Mouse (Mus musculus) embryonic facial prominence, embryonic 10.5 days (tissue): ENCODE measurements around the gene C1qb. TPM values are rescaled to one million over a fixed set of nuclear protein-coding genes. Genes with fewer than 3 reads are reported as not detected.

ENCODE experiments used
- DNase-seq: peaks from one replicate; pipeline ENCODE4 v3.0.0-alpha.2; 2017; ENCODE audit warnings: low spot score
- H3K27ac ChIP-seq: fragments of 300-500 bp; sonication (generic); replicated peaks from 2 replicates; pipeline ENCODE4 v1.5.1; 2016; ENCODE audit warnings: mild to moderate bottlenecking
- H3K27me3 ChIP-seq: fragments of 300-500 bp; sonication (generic); replicated peaks from 2 replicates; pipeline ENCODE4 v1.6.1; 2016; ENCODE audit warnings: low read depth, mild to moderate bottlenecking; ENCODE audit not compliant: poor library complexity, severe bottlenecking
- H3K36me3 ChIP-seq: fragments of 300-500 bp; sonication (generic); replicated peaks from 2 replicates; pipeline ENCODE4 v1.6.1; 2016; ENCODE audit warnings: mild to moderate bottlenecking, moderate library complexity
- H3K4me1 ChIP-seq: fragments of 300-500 bp; sonication (generic); 2 replicates; pipeline ENCODE4 v1.6.1; 2016
- H3K4me3 ChIP-seq: fragments of 300-500 bp; sonication (generic); 2 replicates; pipeline ENCODE4 v1.5.1; 2016; ENCODE audit warnings: mild to moderate bottlenecking, moderate library complexity
- H3K9me3 ChIP-seq: fragments of 300-500 bp; sonication (generic); 2 replicates; pipeline ENCODE4 v1.6.1; 2016; ENCODE audit warnings: mild to moderate bottlenecking
- WGBS: fragments of 180-500 bp; shearing (Covaris S2); methylation state at CpG from one replicate; pipeline ENCODE4 v1.1.7; 2016; 5-methylcytosine and 5-hydroxymethylcytosine counted together
- polyA plus RNA-seq: library from polyadenylated mRNA; unstranded; fragments of >200 nt; fragmentation: Nextera tagmentation; extraction: Ambion mirVana; gene quantifications from 2 replicates; pipeline ENCODE4 v1.2.1, GENCODE M21; 2016

C1qb gene
- polyA plus RNA-seq, 1 experiment from 2014 or later: 20.1 TPM

GRCm38 (mm10) chr4:136862411-136862810 lies 23.6 kb downstream of the C1qb start:
- no peak for DNase-seq
- Histone ChIP-seq H3K4me1 (peaks cover 63% of the 10 kb centered on the region), H3K4me3 (no peak overlapping the region), H3K9me3 (no peaks in the 10 kb centered on the region), H3K36me3 (no peaks in the 10 kb centered on the region), H3K27ac (peak overlapping the region; percentile 84), H3K27me3 (peaks cover 28% of the 10 kb centered on the region)
- 71% methylated on average over 2 of the region's 2 CpGs for WGBS

DNA sequence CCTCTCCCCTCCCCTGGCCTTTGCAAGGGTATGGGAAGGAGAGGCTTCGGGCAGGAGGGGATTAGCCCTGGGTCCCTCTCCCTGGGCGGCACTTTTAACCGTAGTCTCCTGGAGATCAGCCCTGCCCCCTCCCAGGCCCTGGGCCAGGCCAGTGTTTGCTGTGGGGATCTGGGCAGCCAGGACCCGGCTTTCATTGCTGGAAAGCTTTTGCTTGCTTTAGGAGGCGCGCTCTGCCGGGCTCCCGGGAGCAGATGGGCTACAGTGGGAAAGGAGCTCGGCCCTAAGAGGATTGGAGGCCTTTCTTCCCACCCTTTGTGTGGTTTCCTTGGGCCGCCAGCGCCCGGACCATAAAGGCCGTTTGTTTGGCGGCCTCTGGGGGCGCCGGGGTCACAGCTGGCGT lies 24.2 kb downstream of the C1qb start:
- peak overlapping the region; percentile 84 for H3K27ac ChIP-seq
- WGBS: 4% methylated on average over 17 of the region's 17 CpGs

DNA sequence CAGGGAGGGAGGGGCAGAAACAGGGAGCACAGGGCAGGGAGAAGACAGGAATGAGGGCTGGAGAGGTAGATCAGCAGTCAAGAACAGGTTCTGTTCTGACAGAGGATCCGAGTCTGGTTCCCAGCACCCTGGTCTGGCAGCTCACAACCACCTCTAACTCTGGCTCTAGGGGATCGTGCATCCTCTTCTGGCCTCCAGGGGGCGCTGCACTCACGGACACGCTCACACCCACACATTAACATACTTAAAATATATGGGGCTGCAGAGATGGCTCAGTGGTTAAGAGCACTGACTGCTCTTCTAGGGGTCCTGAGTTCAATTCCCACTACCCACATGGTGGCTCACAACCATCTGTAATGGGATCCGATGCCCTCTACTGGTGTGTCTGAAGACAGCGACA lies 26.0 kb downstream of the C1qb start:
- H3K4me1 ChIP-seq: peaks cover 64% of the 10 kb centered on the region
- 80% methylated on average over 7 of the region's 7 CpGs for WGBS
- H3K27me3 ChIP-seq: peaks cover 24% of the 10 kb centered on the region
- H3K36me3 ChIP-seq: no peaks in the 10 kb centered on the region
- H3K27ac ChIP-seq: no peak overlapping the region
- no peak for DNase-seq
- H3K9me3 ChIP-seq: no peaks in the 10 kb centered on the region
- no peak overlapping the region for H3K4me3 ChIP-seq

More for the DNA sequence above, 24.2 kb downstream of the C1qb start:
- H3K9me3 ChIP-seq: no peaks in the 10 kb centered on the region
- H3K36me3 ChIP-seq: no peaks in the 10 kb centered on the region
- peak overlapping the region; percentile 23; the same call in 1 of the 2 replicates for H3K4me3 ChIP-seq
- DNase-seq: peak; percentile 47
- peaks cover 65% of the 10 kb centered on the region for H3K4me1 ChIP-seq
- peaks cover 28% of the 10 kb centered on the region for H3K27me3 ChIP-seq

GRCm38 (mm10) chr4:136855081-136855480 lies 30.9 kb downstream of the C1qb start:
- no peak overlapping the region for H3K27ac ChIP-seq
- peaks cover 23% of the 10 kb centered on the region for H3K4me1 ChIP-seq
- WGBS: 34% methylated on average over 6 of the region's 6 CpGs
- DNase-seq: peak; percentile 63
- H3K4me3 ChIP-seq: no peak overlapping the region
- H3K36me3 ChIP-seq: no peaks in the 10 kb centered on the region
- H3K9me3 ChIP-seq: no peaks in the 10 kb centered on the region
- no peaks in the 10 kb centered on the region; the same call in 1 of the 2 replicates for H3K27me3 ChIP-seq

- Histone ChIP-seq H3K4me3 (no peak overlapping the region), H3K4me1 (peaks cover 17% of the 10 kb centered on the region), H3K27ac (no peak overlapping the region), H3K27me3 (no peaks in the 10 kb centered on the region; the same call in 1 of the 2 replicates), H3K36me3 (no peaks in the 10 kb centered on the region), H3K9me3 (no peaks in the 10 kb centered on the region)
- DNase-seq: no peak
- WGBS: 85% methylated on average over 12 of the region's 12 CpGs
These were observed 33.0 kb downstream of the C1qb start for GRCm38 (mm10) chr4:136852989-136853388.

DNA sequence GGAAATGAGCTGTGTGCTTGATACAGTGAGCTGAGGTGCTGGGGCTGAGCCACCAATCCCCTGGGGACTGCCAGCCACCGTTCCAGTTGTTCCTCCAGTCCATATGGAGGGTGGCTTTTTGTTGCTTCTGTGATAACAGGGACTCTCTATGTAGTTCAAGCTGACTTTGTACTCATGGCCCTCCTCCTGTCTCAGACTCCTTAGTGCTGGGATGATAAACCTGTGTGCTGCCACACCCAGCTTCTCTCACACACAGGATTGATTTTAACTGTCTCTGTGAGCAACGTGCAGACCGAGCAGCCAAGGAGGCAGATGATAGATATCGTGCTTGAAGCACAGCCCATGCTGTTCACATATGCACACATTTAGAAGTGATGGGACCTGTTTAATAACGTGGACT lies 33.9 kb downstream of the C1qb start:
- Histone ChIP-seq H3K27ac (no peak overlapping the region), H3K27me3 (no peaks in the 10 kb centered on the region; the same call in 1 of the 2 replicates), H3K4me1 (peaks cover 19% of the 10 kb centered on the region), H3K9me3 (no peaks in the 10 kb centered on the region), H3K36me3 (no peaks in the 10 kb centered on the region), H3K4me3 (no peak overlapping the region)
- DNase-seq: no peak
- 76% methylated on average over 5 of the region's 5 CpGs for WGBS

DNA sequence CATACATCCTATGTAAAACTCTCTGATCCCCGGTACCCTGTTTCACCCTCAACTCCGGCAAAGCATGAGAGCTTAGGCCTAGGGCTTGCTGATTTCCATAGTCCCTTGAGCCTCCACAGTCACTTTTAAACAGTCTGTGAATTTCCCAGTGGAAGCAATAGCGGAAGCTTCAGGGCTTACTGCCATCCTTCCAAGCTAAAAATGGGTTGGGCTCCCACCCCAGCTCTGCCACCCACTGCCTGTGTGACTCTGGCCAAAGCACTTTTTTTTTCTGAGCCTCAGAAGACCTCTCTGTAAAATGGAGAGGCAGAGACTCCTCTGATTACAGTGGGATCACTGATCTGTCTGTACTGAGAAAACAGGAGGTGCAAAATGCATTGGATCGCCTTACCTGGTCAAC lies 37.4 kb downstream of the C1qb start:
- Histone ChIP-seq H3K4me3 (no peak overlapping the region), H3K27ac (no peak overlapping the region), H3K9me3 (no peaks in the 10 kb centered on the region), H3K27me3 (no peaks in the 10 kb centered on the region; the same call in none of the 2 replicates), H3K36me3 (no peaks in the 10 kb centered on the region), H3K4me1 (peaks cover 5% of the 10 kb centered on the region; the same call in 1 of the 2 replicates)
- WGBS: 72% methylated on average over 4 of the region's 4 CpGs
- DNase-seq: no peak

GRCm38 (mm10) chr4:136847166-136847565 lies 38.8 kb downstream of the C1qb start:
- DNase-seq: no peak
- no peaks in the 10 kb centered on the region for H3K36me3 ChIP-seq
- no peaks in the 10 kb centered on the region; the same call in none of the 2 replicates for H3K27me3 ChIP-seq
- 82% methylated on average over 6 of the region's 6 CpGs for WGBS
- H3K27ac ChIP-seq: no peak overlapping the region
- peaks cover 5% of the 10 kb centered on the region; the same call in 1 of the 2 replicates for H3K4me1 ChIP-seq
- H3K9me3 ChIP-seq: no peaks in the 10 kb centered on the region
- no peak overlapping the region for H3K4me3 ChIP-seq

- WGBS: 87% methylated on average over 10 of the region's 10 CpGs
- Histone ChIP-seq H3K27me3 (peaks cover 28% of the 10 kb centered on the region), H3K4me3 (no peak overlapping the region), H3K27ac (no peak overlapping the region; the same call in 1 of the 2 replicates), H3K9me3 (no peaks in the 10 kb centered on the region), H3K4me1 (peaks cover 33% of the 10 kb centered on the region), H3K36me3 (no peaks in the 10 kb centered on the region)
- DNase-seq: no peak
These were observed 43.2 kb downstream of the C1qb start for GRCm38 (mm10) chr4:136842802-136843201.

DNA sequence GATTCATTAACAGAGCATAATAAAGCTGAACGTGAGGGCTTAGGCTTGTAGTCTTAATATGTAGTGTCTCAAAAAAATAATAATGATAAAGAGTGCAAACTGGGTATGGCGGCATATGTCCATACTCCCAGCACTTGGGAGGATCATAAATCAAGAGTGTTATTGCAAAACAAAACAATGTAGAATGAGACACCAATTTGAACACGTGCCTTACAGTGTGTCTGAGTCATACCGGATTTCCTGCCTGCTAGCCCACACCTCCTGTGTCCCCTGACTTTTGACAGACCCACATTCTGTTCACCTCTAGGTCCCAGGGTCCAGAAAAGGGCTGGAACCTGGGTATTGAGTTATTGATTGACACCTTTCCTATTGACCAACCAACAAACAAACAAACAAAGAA lies 44.0 kb downstream of the C1qb start:
- DNase-seq: no peak
- H3K27ac ChIP-seq: no peak overlapping the region
- H3K27me3 ChIP-seq: peaks cover 36% of the 10 kb centered on the region
- H3K9me3 ChIP-seq: no peaks in the 10 kb centered on the region
- no peak overlapping the region for H3K4me3 ChIP-seq
- no peaks in the 10 kb centered on the region for H3K36me3 ChIP-seq
- 87% methylated on average over 4 of the region's 4 CpGs for WGBS
- H3K4me1 ChIP-seq: peaks cover 35% of the 10 kb centered on the region

DNA sequence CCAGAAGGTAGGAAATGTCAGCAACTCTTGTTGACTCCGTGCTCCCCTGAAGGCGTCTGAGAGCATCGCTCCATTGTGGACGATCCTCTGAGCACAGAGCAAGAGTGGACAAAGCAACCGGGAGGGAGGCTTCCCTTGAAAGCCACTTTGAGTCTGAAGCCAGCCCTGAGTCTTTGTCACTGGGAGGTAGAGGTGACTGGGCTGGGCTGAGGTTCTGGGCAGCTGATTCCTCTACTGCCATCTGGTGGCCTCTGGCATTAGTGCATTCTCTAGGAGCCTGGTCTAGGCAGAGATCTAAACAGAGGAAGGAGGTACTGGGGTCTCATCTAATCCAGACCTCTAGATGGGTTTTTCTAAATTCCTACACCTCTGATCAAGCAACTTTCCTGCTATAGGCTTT lies 44.9 kb downstream of the C1qb start:
- H3K4me1 ChIP-seq: peaks cover 44% of the 10 kb centered on the region
- no peaks in the 10 kb centered on the region for H3K9me3 ChIP-seq
- 7% methylated on average over 5 of the region's 5 CpGs for WGBS
- peak; percentile 87 for DNase-seq
- no peak overlapping the region for H3K4me3 ChIP-seq
- no peaks in the 10 kb centered on the region for H3K36me3 ChIP-seq
- H3K27ac ChIP-seq: peak overlapping the region; percentile 72
- peaks cover 45% of the 10 kb centered on the region for H3K27me3 ChIP-seq

DNA sequence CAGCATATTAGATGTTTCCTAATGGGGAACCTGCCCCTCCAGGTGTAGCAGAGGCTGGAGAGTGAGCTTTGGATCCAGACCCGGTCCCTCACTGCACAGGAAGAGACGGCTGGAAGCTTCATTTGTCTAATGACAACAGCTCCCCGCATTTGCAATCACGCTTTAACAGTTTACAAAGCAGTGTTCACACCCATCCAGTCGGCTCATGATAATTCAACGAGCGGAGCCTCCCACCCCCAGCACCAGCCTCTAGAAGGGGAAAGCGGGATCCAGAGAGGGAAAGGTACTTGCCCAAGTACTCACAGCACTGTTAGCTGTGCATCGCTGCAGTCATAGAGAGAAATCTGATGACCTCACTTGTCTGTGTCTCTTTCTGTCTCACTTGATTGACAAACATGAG lies 47.5 kb downstream of the C1qb start:
- no peaks in the 10 kb centered on the region for H3K36me3 ChIP-seq
- H3K27me3 ChIP-seq: peaks cover 60% of the 10 kb centered on the region
- no peak overlapping the region for H3K4me3 ChIP-seq
- 57% methylated on average over 9 of the region's 9 CpGs for WGBS
- H3K4me1 ChIP-seq: peaks cover 68% of the 10 kb centered on the region
- H3K9me3 ChIP-seq: no peaks in the 10 kb centered on the region
- DNase-seq: no peak
- H3K27ac ChIP-seq: no peak overlapping the region

- 81% methylated on average over 9 of the region's 9 CpGs for WGBS
- no peak for DNase-seq
- Histone ChIP-seq H3K27ac (no peak overlapping the region), H3K4me3 (no peak overlapping the region), H3K9me3 (no peaks in the 10 kb centered on the region), H3K36me3 (no peaks in the 10 kb centered on the region), H3K4me1 (peaks cover 72% of the 10 kb centered on the region), H3K27me3 (peaks cover 64% of the 10 kb centered on the region)
These were observed 48.0 kb downstream of the C1qb start for GRCm38 (mm10) chr4:136838026-136838425.
